Mouse (Mus musculus) heart, adult 2 months (tissue): Measurements from ENCODE around the gene Angptl8. TPM values are rescaled to one million over a fixed set of nuclear protein-coding genes. Genes with fewer than 3 reads are reported as not detected.

Experiments
- DNase-seq, 2 experiments: peaks; one replicate each; pipeline ENCODE4 v3.0.0; 2021
- H3K27ac ChIP-seq: fragments of 200-600 bp; 2 replicates; pipeline ENCODE4 v1.8.1; 2022
- H3K27me3 ChIP-seq: fragments of 200-500 bp; 2 replicates; pipeline ENCODE4 v1.6.1; 2012; ENCODE audit warnings: mild to moderate bottlenecking, low read length, inconsistent platforms, mixed read lengths; ENCODE audit not compliant: control insufficient read depth, insufficient read depth
- H3K36me3 ChIP-seq: fragments of 200-500 bp; 2 replicates; pipeline ENCODE4 v1.6.1; 2012; ENCODE audit warnings: low read length, inconsistent platforms; ENCODE audit not compliant: control insufficient read depth, insufficient read depth
- H3K4me1 ChIP-seq: fragments of 200-500 bp; 2 replicates; pipeline ENCODE4 v1.6.1; 2011; ENCODE audit warnings: low read length; ENCODE audit not compliant: control insufficient read depth, insufficient read depth
- H3K4me3 ChIP-seq: fragments of 200-600 bp; 2 replicates; pipeline ENCODE4 v1.8.1; 2022
- H3K79me2 ChIP-seq: fragments of 200-500 bp; replicated peaks from 2 replicates; pipeline ENCODE4 v1.6.1; 2012; ENCODE audit warnings: mild to moderate bottlenecking, inconsistent platforms, low read length, moderate library complexity, mixed read lengths; ENCODE audit not compliant: control insufficient read depth, insufficient read depth
- H3K9ac ChIP-seq: fragments of 200-500 bp; 2 replicates; pipeline ENCODE4 v1.6.1; 2012; ENCODE audit warnings: low read depth, mild to moderate bottlenecking, control low read depth, inconsistent platforms, low read length, mixed read lengths
- CTCF ChIP-seq: fragments of 200-600 bp; IDR thresholded peaks from 2 replicates; pipeline ENCODE4 v1.8.1; 2022; ENCODE audit warnings: antibody characterized with exemption, mild to moderate bottlenecking, moderate library complexity
- EP300 ChIP-seq: fragments of 200-500 bp; IDR thresholded peaks from 2 replicates; pipeline ENCODE4 v1.6.1; 2011; ENCODE audit warnings: low read depth, low read length, control low read depth; ENCODE audit not compliant: insufficient read depth
- POLR2A ChIP-seq: fragments of 200-500 bp; IDR thresholded peaks from 2 replicates; pipeline ENCODE4 v1.6.1; 2011; ENCODE audit warnings: mild to moderate bottlenecking, low read depth, low read length, control low read depth; ENCODE audit not compliant: insufficient read depth
- whole genome bisulfite sequencing: fragments of 180-500 bp; shearing (Covaris S2); methylation state at CpG from one replicate; pipeline ENCODE4 v1.1.7; 2018; 5-methylcytosine and 5-hydroxymethylcytosine counted together
- intact Hi-C: fragments of 180-260 bp; cut with DNase I; formaldehyde crosslinking; loops from one replicate; pipeline ENCODE4 v1.15.1; 2025
- polyA plus RNA-seq: library from polyadenylated mRNA; depleted of rRNA; stranded (reverse); fragments of >200 nt; gene quantifications from 2 replicates; pipeline ENCODE4 v1.2.3, GENCODE M21; 2012
- total RNA-seq, 2 experiments: library from RNA; stranded (reverse); gene quantifications; 2 replicates each; pipeline ENCODE4 v1.2.3; 2021

Gene Angptl8
- total and polyA plus RNA-seq, 3 experiments, result 2.4 TPM; not detected in 2

DNA sequence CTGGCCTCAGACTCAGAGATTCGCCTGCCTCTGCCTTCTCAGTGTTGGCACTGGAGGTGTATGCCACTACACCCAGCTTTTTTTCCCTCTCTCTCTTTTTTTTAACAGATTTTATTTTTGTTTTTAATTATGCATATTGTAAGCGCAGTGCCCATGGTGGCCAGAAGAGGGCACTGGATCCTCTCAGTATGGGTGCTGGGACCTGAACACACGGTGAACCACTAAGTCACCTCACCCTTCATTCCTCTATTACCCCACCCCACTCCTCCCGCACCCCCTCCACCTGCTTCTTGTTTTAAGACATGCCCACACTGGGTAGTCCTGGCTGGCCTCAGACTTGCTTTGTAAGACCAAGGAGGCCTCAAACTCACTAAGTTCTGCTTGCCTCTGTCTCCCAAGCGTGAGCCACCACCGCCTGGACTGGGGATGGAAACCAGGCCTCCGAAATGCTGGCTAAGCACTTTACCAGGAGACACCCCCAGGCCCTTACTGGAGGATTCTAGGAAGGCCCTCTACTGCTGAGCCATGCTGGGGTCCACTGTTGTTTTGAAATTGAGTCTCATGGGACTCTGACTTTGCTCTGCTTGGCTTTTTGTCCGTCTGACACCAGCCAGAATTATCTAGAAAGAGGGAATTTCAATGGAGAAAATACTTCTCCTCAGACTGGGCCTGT, 4.9 kb downstream of the Angptl8 start:
- Histone ChIP-seq H3K4me1 (peaks cover 10% of the 10 kb centered on the region), H3K27ac (peak overlapping the region; percentile 59), H3K4me3 (no peak overlapping the region), H3K79me2 (no peaks in the 10 kb centered on the region), H3K9ac (no peak overlapping the region), H3K36me3 (peaks cover 15% of the 10 kb centered on the region), H3K27me3 (no peaks in the 10 kb centered on the region)
- peak; percentile 37 to 66 for DNase-seq
- 55% methylated on average over 8 of the region's 8 CpGs for WGBS
- intact Hi-C loops, result loop anchor here (1.0 kb wide), 1 partner anchor 31 kb away; no protein-coding TSS in a partner anchor
- TF ChIP-seq EP300 (peak; percentile 40; the same call in 1 of the 2 replicates), CTCF (peak; percentile 87), POLR2A (no peak)

DNA sequence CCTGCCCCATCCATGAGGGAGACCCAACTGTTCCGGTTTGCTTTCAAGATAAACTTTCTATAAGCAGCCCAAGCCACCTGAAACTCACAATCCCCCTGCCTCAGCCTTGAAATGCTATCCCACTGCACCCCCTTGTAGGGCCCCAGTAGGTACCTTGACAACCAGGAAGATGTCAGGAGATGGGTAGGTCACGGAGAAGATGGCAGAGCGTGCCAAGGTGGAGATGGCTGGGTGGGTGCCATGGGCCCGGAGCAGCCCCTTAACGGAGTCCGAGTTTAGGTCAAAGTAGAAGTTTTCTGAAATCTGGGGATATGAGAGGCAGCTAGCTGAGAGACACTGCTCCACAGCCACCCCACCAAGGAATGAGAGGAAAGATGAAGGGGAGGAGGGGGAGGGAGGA, 6.0 kb downstream of the Angptl8 start:
- TF ChIP-seq POLR2A (no peak), CTCF (no peak), EP300 (no peak)
- peak overlapping the region; percentile 59 for H3K27ac ChIP-seq
- DNase-seq, result peak in 1 of 2 experiments; percentile 16
- WGBS, result 84% methylated on average over 6 of the region's 6 CpGs
- peaks cover 16% of the 10 kb centered on the region for H3K4me1 ChIP-seq
- no peak overlapping the region for H3K4me3 ChIP-seq
- H3K79me2 ChIP-seq, result no peaks in the 10 kb centered on the region
- H3K36me3 ChIP-seq, result peaks cover 24% of the 10 kb centered on the region
- intact Hi-C loops, result no loop called here
- no peaks in the 10 kb centered on the region for H3K27me3 ChIP-seq
- no peak overlapping the region for H3K9ac ChIP-seq

DNA sequence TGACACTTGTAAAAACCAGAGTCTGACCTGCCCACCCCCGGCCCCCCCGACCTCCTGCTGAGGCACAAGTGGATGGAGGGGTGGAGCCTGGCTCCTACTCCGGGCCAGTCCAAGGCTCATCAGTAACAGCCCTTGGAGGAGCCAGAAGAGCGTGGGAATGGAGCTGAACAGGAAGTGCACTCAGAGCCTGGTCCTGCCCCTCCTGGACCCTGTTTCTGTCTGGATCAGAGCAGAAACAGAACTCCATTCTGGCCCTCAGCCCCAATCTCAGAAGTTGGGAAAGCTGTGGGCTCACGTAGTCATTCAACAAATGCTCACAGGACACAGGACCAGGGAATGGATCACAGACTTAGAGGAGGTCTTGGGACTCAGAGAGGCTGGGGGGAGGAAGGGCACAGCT, 7.1 kb downstream of the Angptl8 start:
- Histone ChIP-seq H3K4me3 (no peak overlapping the region), H3K9ac (peak overlapping the region; percentile 41), H3K27ac (peak overlapping the region; percentile 72), H3K4me1 (peaks cover 20% of the 10 kb centered on the region), H3K36me3 (peaks cover 26% of the 10 kb centered on the region), H3K27me3 (no peaks in the 10 kb centered on the region), H3K79me2 (no peaks in the 10 kb centered on the region)
- WGBS, result 17% methylated on average over 5 of the region's 5 CpGs
- TF ChIP-seq POLR2A, result no peak; the same call in 1 of the 2 replicates
- no peak for TF ChIP-seq EP300
- TF ChIP-seq CTCF, result no peak
- intact Hi-C loops, result no loop called here
- peak; percentile 73 to 82 for DNase-seq

DNA sequence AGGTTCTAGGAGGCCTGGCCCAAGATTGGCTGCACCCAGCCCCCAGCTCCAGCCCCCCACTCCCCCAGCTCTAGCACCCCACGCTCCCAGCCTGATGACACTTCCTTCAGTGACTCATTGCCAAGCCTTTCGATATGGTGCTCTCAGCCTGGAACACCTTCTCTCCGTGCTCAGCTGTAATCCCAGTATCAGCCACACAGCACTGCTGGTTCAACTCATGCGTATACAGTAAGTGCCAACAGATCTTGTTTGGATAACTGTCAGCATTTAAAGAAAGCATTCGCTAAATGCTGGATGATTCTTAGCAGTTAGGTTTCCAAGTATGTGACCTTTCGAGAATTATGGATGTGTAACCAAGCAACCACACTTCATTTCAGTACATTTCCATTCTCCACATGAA, 7.8 kb downstream of the Angptl8 start:
- no peak for DNase-seq
- H3K79me2 ChIP-seq, result no peaks in the 10 kb centered on the region
- no peak overlapping the region for H3K4me3 ChIP-seq
- TF ChIP-seq EP300, result no peak
- no peak for TF ChIP-seq CTCF
- no peak for TF ChIP-seq POLR2A
- H3K4me1 ChIP-seq, result peaks cover 25% of the 10 kb centered on the region
- H3K9ac ChIP-seq, result peak overlapping the region; percentile 41
- intact Hi-C loops, result no loop called here
- H3K27ac ChIP-seq, result peak overlapping the region; percentile 72
- WGBS, result 34% methylated on average over 6 of the region's 6 CpGs
- peaks cover 26% of the 10 kb centered on the region for H3K36me3 ChIP-seq
- no peaks in the 10 kb centered on the region for H3K27me3 ChIP-seq

DNA sequence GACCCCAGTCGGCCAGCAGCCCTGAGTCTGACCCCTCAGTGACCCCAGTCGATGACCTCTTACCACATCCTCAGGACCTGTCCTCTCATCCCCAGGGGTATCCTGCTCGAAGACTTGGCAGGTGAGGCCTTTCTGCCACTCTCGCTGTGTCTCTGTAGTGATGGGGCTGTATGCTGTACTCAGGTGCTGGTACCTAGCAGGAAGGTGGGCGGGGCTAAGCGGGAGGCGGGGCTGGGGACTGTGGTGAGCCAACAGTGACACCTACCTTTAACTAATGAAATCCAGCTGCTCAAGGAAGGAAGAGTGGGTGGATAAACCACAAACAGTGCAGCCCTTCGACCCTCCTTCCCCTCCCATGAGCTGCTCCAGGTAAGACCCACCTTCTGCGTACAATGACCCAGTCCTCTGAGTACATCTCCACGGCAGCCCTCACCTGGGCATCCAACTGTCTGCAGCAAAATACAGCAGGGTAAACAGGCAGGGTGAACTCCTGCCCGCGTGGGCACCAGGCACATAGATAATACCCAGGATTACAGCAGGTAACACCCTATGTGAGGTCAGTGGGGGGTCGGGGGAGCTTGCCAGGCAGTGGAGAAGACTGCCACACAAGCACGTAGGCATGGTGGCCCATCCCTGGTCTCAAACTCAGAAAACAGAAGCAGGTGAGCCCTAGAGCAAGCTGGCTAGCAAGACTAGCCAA, 10.2 kb downstream of the Angptl8 start:
- intact Hi-C loops, result no loop called here
- peak overlapping the region; percentile 28 for H3K9ac ChIP-seq

DNA sequence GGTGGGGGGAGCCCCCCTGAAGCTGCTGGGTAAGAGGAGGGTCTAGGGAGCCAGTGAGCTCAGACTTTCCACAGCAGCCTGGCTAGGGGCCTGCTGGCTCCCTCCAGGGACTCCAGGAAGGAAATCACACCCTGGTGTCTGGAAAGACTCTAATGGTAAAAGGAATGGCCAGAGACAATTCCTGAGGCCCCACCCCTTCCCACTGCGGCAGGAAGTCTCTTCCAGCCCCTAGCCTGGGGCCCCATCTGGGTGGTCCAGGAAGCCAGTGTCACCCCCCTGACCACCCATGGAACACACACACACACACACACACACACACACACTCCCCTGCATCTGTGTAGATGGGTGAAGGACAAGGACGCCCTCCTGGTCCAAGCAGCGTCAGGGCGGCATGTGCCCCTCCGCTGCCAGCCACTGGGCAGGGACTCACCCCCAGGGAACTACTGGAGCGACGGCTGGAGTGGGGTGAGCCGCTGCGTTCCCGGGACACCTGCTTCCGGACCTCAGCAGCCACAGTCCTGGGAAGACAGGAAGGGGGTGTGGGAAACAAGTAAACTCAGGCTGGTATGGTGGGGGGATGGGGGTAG, 11.5 kb downstream of the Angptl8 start:
- H3K9ac ChIP-seq, result peak overlapping the region; percentile 76

More for the DNA sequence above, 10.2 kb downstream of the Angptl8 start:
- TF ChIP-seq EP300 (no peak), POLR2A (no peak), CTCF (no peak)
- 43% methylated on average over 14 of the region's 14 CpGs for WGBS
- H3K36me3 ChIP-seq, result peaks cover 26% of the 10 kb centered on the region
- H3K4me3 ChIP-seq, result no peak overlapping the region
- H3K79me2 ChIP-seq, result no peaks in the 10 kb centered on the region
- H3K27ac ChIP-seq, result peak overlapping the region; percentile 95
- no peak for DNase-seq
- H3K27me3 ChIP-seq, result no peaks in the 10 kb centered on the region
- H3K4me1 ChIP-seq, result peaks cover 41% of the 10 kb centered on the region

More for the DNA sequence above, 11.5 kb downstream of the Angptl8 start:
- H3K27me3 ChIP-seq, result no peaks in the 10 kb centered on the region
- H3K79me2 ChIP-seq, result no peaks in the 10 kb centered on the region
- intact Hi-C loops, result no loop called here
- H3K4me3 ChIP-seq, result peak overlapping the region; percentile 28
- H3K27ac ChIP-seq, result peak overlapping the region; percentile 95
- WGBS, result 14% methylated on average over 11 of the region's 11 CpGs
- H3K4me1 ChIP-seq, result peaks cover 41% of the 10 kb centered on the region
- peaks cover 26% of the 10 kb centered on the region for H3K36me3 ChIP-seq
- peak; percentile 84 to 89 for DNase-seq
- TF ChIP-seq EP300 (peak; percentile 91), POLR2A (no peak), CTCF (no peak)
